Mouse (Mus musculus) kidney, postnatal 0 days (tissue): ENCODE results near the gene Cbx8. TPM values are rescaled to one million over a fixed set of nuclear protein-coding genes. Genes with fewer than 3 reads are reported as not detected.

ENCODE experiments used
- ATAC-seq: fragments of 200-750 bp; cut with Nextera tagmentation; replicated peaks from 2 replicates; pipeline ENCODE4 v1.8.0; 2017; ENCODE audit warnings: low read depth, moderate number of reproducible peaks, moderate TSS enrichment, moderate library complexity; ENCODE audit not compliant: low FRiP score
- DNase-seq: peaks from one replicate; pipeline ENCODE4 v3.0.0-alpha.2; 2016; ENCODE audit warnings: low spot score
- H3K27ac ChIP-seq: fragments of 300-500 bp; sonication (generic); 2 replicates; pipeline ENCODE4 v1.5.1; 2014; ENCODE audit warnings: mild to moderate bottlenecking
- H3K27me3 ChIP-seq: fragments of 300-500 bp; sonication (generic); 2 replicates; pipeline ENCODE4 v1.6.1; 2014; ENCODE audit warnings: low read length, mixed read lengths; ENCODE audit not compliant: insufficient read depth
- H3K36me3 ChIP-seq: fragments of 300-500 bp; sonication (generic); 2 replicates; pipeline ENCODE4 v1.6.1; 2014; ENCODE audit warnings: low read length, mixed read lengths; ENCODE audit not compliant: insufficient read depth
- H3K4me1 ChIP-seq: fragments of 300-500 bp; sonication (generic); replicated peaks from 2 replicates; pipeline ENCODE4 v1.6.1; 2014; ENCODE audit warnings: antibody characterized with exemption, low read length, mixed read lengths; ENCODE audit not compliant: insufficient read depth
- H3K4me2 ChIP-seq: fragments of 300-500 bp; sonication (generic); 2 replicates; pipeline ENCODE4 v1.6.1; 2014; ENCODE audit warnings: mild to moderate bottlenecking, low read length, moderate library complexity, mixed read lengths
- H3K4me3 ChIP-seq: fragments of 300-500 bp; sonication (generic); replicated peaks from 2 replicates; pipeline ENCODE4 v1.5.1; 2014; ENCODE audit warnings: low read depth, low read length
- H3K9ac ChIP-seq: fragments of 300-500 bp; sonication (generic); 2 replicates; pipeline ENCODE4 v1.6.1; 2014; ENCODE audit warnings: low read depth, low read length
- H3K9me3 ChIP-seq: fragments of 300-500 bp; sonication (generic); replicated peaks from 2 replicates; pipeline ENCODE4 v1.6.1; 2016; ENCODE audit warnings: low read length, inconsistent platforms, mixed read lengths
- CTCF ChIP-seq: IDR thresholded peaks from 2 replicates; pipeline ENCODE4 v1.5.1; 2016; ENCODE audit warnings: antibody characterized with exemption, low read depth, mild to moderate bottlenecking, moderate library complexity
- WGBS: fragments of 180-500 bp; shearing (Covaris S2); extraction: QIAGEN DNeasy Blood & Tissue Kit; methylation state at CpG from one replicate; pipeline ENCODE4 v1.1.7; 2014; 5-methylcytosine and 5-hydroxymethylcytosine counted together
- polyA plus RNA-seq: library from polyadenylated mRNA; unstranded; fragments of >200 nt; fragmentation: Nextera tagmentation; extraction: Ambion mirVana; gene quantifications from 2 replicates; pipeline ENCODE4 v1.2.1, GENCODE M21; 2015

The Cbx8 gene
- polyA plus RNA-seq, 1 experiment from 2014 or later: 6.1 TPM

DNA sequence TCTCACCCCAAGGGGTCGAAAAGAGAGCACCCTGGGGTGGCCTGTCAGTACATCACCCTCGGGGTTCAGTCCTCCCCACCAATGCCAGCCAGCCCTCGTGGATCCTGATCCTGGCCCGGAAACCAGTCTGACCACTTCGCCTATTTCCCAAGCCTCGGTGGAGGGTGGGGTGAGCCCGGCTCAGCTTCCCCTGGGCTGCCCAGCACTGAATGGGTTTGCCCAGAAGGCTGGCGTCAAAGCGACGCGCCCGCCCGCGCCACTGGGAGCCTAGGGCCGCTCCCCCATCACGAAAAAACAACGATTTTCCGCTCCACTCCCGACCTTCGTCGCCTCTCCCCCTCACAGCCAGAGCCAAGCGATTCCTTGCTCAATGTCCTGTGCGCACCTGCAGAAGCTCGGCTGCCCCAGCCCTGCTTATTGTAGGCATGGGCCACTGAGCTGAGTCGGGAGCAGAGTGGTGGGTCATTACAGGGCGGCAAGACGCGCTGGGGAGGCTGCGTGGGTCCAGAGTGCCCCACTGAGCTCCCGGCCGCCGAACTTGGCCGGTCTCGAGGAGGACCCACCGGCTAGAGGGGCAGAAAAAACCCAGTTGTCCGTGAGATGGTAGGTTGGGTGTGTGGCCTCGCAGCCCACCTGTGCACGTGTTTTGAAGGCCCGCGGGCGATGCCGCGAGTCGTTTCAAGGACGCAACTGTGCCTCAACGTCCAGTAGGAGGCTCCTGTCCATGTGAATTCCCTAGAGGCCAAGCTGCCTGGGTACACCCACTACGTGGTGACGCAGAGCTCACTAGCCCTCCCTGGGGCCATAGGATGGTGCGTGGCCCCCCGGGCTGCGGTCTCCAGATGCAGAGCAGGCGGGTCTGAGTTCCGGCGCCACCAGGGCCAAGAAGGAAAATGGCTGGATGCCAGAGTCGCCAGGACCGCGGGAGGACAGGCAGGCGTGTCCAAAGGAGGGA, 17.5 kb upstream of the Cbx8 start:
- Histone ChIP-seq H3K9me3 (no peaks in the 10 kb centered on the region), H3K27me3 (peaks cover 57% of the 10 kb centered on the region), H3K4me2 (peak overlapping the region; percentile 44), H3K27ac (no peak overlapping the region), H3K36me3 (no peaks in the 10 kb centered on the region), H3K4me3 (peak overlapping the region; percentile 4; the same call in 1 of the 2 replicates), H3K9ac (0 out of 2 replicates have a peak overlapping the region, but pooled peaks have one; percentile 23), H3K4me1 (peaks cover 35% of the 10 kb centered on the region)
- TF ChIP-seq CTCF: peak; percentile 42; the same call in 1 of the 2 replicates
- ATAC-seq (peak; percentile 50; the same call in 1 of the 2 replicates), DNase-seq (no peak)
- 1% methylated on average over 58 of the region's 58 CpGs for WGBS

DNA sequence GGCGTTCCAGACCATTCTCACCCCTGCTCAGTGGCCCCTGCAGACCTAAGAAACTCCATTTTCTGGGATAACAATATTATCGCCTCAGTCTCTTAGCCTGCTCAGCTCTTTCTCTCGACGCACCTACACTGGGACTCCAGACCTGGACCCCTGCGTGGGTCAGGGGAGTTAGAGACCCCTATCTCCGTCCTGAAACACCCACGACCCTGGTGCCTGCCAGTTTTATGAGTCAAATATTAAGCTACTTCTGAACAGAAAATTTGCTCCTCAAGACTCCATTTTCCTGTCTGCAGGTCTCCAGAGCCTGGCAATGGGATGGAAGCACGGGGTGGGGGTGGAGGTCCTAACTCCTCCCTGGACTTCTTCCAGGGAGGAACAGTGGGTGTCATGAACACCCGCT, 16.5 kb upstream of the Cbx8 start:
- peak overlapping the region; percentile 93 for H3K4me2 ChIP-seq
- TF ChIP-seq CTCF: no peak
- no peak overlapping the region for H3K27ac ChIP-seq
- peak overlapping the region; percentile 45 for H3K4me3 ChIP-seq
- WGBS: 4% methylated on average over 9 of the region's 9 CpGs
- peak overlapping the region; percentile 80; the same call in 1 of the 2 replicates for H3K9ac ChIP-seq
- ATAC-seq: no peak
- H3K9me3 ChIP-seq: no peaks in the 10 kb centered on the region
- H3K36me3 ChIP-seq: no peaks in the 10 kb centered on the region
- peaks cover 63% of the 10 kb centered on the region for H3K27me3 ChIP-seq
- H3K4me1 ChIP-seq: peaks cover 35% of the 10 kb centered on the region
- DNase-seq: no peak

DNA sequence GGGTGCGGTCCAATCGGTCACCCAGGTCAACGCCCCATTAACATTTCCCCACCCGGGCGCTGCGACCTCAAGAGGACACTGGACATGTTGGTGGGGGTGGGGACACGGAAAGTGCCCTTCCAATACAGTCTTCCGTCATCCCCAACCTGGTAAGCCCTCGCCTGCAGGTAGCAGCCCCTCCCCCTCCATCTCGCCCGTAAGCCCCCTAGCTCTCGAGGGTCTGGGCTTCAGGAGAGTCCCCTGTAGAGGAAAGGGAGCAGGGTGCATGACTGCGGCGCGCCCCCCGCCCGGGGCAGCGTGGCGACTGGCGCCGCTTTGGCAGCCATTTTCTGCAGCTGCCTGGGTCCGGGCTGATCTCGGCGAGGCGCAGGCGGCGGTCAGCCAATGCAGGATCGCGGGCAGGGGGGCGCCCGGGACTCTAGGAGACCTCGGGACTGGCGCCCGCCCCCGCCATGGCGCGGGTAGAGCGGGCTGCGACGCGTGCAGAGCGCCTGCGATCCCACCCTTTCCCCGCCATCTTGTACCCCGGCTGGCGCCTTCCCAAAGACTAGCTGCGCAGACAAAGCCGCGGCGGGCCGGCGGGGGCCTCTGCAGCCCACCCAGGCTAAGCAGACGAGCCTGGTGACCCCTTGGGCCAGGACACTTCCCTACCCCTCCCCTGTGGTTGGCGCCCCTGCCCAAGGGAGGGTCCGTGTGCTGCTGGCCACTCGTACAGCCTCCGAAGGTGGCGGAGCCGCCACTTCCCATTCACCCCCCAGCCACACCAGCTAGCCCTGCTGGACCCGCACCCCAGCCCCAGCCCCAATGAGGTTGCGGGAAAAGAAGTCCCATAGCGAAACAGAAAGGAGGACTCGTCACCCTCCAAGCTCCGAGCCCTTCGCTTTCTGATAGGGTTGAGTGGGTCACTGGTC, 15.8 kb upstream of the Cbx8 start:
- DNase-seq: no peak
- H3K4me2 ChIP-seq: peak overlapping the region; percentile 93
- WGBS: under 1% methylated on average over 64 of the region's 65 CpGs
- H3K9ac ChIP-seq: peak overlapping the region; percentile 80
- TF ChIP-seq CTCF: no peak
- H3K27me3 ChIP-seq: peaks cover 70% of the 10 kb centered on the region
- no peaks in the 10 kb centered on the region for H3K9me3 ChIP-seq
- peak overlapping the region; percentile 45 for H3K4me3 ChIP-seq
- ATAC-seq: 0 out of 2 replicates have a peak, but pooled peaks have one; percentile 12
- H3K36me3 ChIP-seq: no peaks in the 10 kb centered on the region
- peaks cover 35% of the 10 kb centered on the region for H3K4me1 ChIP-seq
- peak overlapping the region; percentile 73 for H3K27ac ChIP-seq

DNA sequence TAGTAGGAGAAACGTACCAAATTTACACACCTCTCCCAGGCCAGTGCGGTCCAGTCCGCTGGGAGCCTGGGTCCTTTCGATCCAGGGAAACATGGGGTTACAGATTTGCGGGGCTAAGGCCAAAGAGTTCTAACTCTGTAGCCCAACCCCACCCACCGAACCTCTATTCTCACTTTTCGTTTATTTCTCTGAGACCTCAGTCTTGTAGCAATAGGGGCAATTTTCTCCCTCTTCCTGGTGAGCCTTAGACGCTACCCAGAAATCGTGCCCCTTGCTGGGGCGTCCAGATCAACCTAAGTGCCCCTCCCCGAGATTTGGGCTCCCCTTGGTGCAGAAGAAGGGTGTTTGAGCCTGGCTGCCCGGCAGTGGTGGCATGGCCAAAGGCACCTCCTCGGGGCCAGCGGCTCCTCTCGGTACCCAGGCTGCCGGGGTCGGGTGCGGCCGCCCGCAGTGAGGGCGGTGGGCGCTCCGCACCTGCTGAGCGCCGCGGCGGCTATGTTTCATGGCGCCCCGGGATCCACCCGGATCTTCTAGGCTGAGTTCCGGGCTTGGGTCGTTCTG, 14.9 kb upstream of the Cbx8 start:
- Histone ChIP-seq H3K9me3 (no peaks in the 10 kb centered on the region), H3K4me2 (peak overlapping the region; percentile 93), H3K27me3 (peaks cover 74% of the 10 kb centered on the region), H3K9ac (no peak overlapping the region), H3K27ac (no peak overlapping the region), H3K4me1 (peaks cover 35% of the 10 kb centered on the region), H3K4me3 (peak overlapping the region; percentile 45), H3K36me3 (no peaks in the 10 kb centered on the region)
- ATAC-seq (no peak), DNase-seq (no peak)
- 2% methylated on average over 32 of the region's 32 CpGs for WGBS
- TF ChIP-seq CTCF: no peak

DNA sequence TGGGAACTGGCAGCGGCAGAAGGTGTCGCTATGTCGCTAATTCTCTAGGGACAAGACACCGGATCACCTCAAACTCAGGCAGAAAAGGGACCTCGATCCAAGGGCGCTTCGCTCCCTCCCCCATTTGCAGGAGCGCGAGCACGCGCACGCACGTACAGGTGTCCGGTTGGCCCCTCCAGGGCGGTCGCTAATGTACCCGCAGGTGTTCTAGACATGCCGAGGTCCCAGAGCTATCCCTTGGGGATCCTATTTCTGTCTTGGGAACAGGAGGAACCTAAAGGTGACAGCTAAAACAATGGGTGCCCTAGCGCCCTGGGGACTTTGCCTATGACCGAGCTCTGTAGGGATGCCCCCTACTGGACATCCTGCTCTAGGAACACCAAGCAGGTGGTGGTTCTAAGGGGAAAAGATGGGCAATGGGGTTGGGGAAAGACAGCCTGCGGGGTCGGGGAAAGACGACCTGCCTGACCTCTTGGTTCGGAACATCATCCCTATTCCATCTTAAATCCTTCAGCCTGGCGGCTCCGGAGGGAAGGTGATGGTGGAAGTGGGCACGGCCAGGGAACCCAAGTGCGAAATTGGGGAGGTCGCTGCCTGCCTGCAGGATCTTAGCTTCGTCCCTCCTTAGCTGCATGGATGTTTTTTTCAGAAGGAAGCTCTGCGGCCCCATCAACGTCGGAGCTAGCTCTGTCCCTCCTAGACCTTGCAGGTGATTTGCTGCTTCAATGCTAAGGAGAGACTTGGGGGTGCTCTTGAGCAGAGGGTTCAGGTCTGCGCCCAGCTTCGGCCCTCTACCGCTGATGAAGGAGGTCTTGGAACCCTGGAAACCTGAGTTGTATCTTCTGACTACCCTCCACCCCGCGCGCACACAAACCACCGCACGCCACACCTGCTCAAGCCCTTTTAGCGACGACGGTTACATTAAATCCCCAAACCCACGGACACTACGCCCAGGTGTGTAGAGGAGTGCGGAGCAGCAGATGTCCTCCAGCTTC, 13.9 kb upstream of the Cbx8 start:
- H3K4me1 ChIP-seq: peaks cover 35% of the 10 kb centered on the region
- H3K27ac ChIP-seq: no peak overlapping the region
- H3K4me3 ChIP-seq: 0 out of 2 replicates have a peak overlapping the region, but pooled peaks have one; percentile 45
- TF ChIP-seq CTCF: peak; percentile 66
- H3K4me2 ChIP-seq: peak overlapping the region; percentile 57; the same call in 1 of the 2 replicates
- no peak for ATAC-seq
- no peaks in the 10 kb centered on the region for H3K9me3 ChIP-seq
- peak; percentile 18 for DNase-seq
- no peak overlapping the region for H3K9ac ChIP-seq
- peaks cover 74% of the 10 kb centered on the region for H3K27me3 ChIP-seq
- no peaks in the 10 kb centered on the region for H3K36me3 ChIP-seq
- 2% methylated on average over 47 of the region's 47 CpGs for WGBS
